Mouse (Mus musculus) hindbrain, embryonic 15.5 days (tissue): ENCODE measurements around the gene Tmem129. TPM values are rescaled to one million over a fixed set of nuclear protein-coding genes. Genes with fewer than 3 reads are reported as not detected.

Experiments
- ATAC-seq: fragments of 200-750 bp; cut with Nextera tagmentation; 2 replicates; pipeline ENCODE4 v1.8.0; 2017; ENCODE audit warnings: low read depth, moderate number of reproducible peaks, moderate TSS enrichment; ENCODE audit not compliant: low FRiP score
- H3K27ac ChIP-seq: fragments of 300-500 bp; sonication (generic); replicated peaks from 2 replicates; pipeline ENCODE4 v1.5.1; 2015; ENCODE audit warnings: mild to moderate bottlenecking, inconsistent platforms
- H3K27me3 ChIP-seq: fragments of 300-500 bp; sonication (generic); 2 replicates; pipeline ENCODE4 v1.6.1; 2015; ENCODE audit warnings: control low read depth, inconsistent platforms
- H3K36me3 ChIP-seq: fragments of 300-500 bp; sonication (generic); 2 replicates; pipeline ENCODE4 v1.6.1; 2015; ENCODE audit warnings: control low read depth, inconsistent platforms
- H3K4me1 ChIP-seq: fragments of 300-500 bp; sonication (generic); replicated peaks from 2 replicates; pipeline ENCODE4 v1.6.1; 2015; ENCODE audit warnings: control low read depth, inconsistent platforms
- H3K4me2 ChIP-seq: fragments of 300-500 bp; sonication (generic); 2 replicates; pipeline ENCODE4 v1.6.1; 2015; ENCODE audit warnings: moderate library complexity, mild to moderate bottlenecking, inconsistent platforms
- H3K4me3 ChIP-seq: fragments of 300-500 bp; sonication (generic); 2 replicates; pipeline ENCODE4 v1.5.1; 2015; ENCODE audit warnings: mild to moderate bottlenecking, inconsistent platforms
- H3K9ac ChIP-seq: fragments of 300-500 bp; sonication (generic); 2 replicates; pipeline ENCODE4 v1.6.1; 2015; ENCODE audit warnings: inconsistent platforms
- H3K9me3 ChIP-seq: fragments of 300-500 bp; sonication (generic); 2 replicates; pipeline ENCODE4 v1.6.1; 2016; ENCODE audit warnings: control low read depth, inconsistent platforms
- WGBS: fragments of 180-500 bp; shearing (Covaris S2); methylation state at CpG from one replicate; pipeline ENCODE4 v1.1.7; 2015; 5-methylcytosine and 5-hydroxymethylcytosine counted together
- polyA plus RNA-seq: library from polyadenylated mRNA; unstranded; fragments of >200 nt; fragmentation: Nextera tagmentation; extraction: Ambion mirVana; gene quantifications from 2 replicates; pipeline ENCODE4 v1.2.1, GENCODE M21; 2015

Tmem129 gene
- polyA plus RNA-seq, 1 experiment from 2014 or later = 31.4 TPM

- Histone ChIP-seq H3K36me3 (no peaks in the 10 kb centered on the region), H3K27me3 (peaks cover 17% of the 10 kb centered on the region), H3K27ac (no peak overlapping the region), H3K9ac (no peak overlapping the region), H3K4me1 (peaks cover 47% of the 10 kb centered on the region), H3K4me3 (no peak overlapping the region), H3K4me2 (no peak overlapping the region), H3K9me3 (no peaks in the 10 kb centered on the region)
- ATAC-seq = no peak
- 59% methylated on average over 5 of the region's 5 CpGs for WGBS
Observed at GRCm38 (mm10) chr5:33696430-33696829, 38.2 kb upstream of the Tmem129 start.

- 4% methylated on average over 24 of the region's 24 CpGs for WGBS
- peaks cover 20% of the 10 kb centered on the region for H3K27me3 ChIP-seq
- peaks cover 47% of the 10 kb centered on the region for H3K4me1 ChIP-seq
Observed at GRCm38 (mm10) chr5:33695718-33696121, 37.5 kb upstream of the Tmem129 start.

GRCm38 (mm10) chr5:33694848-33695717, 36.9 kb upstream of the Tmem129 start:
- H3K4me2 ChIP-seq = peak overlapping the region; percentile 83
- no peaks in the 10 kb centered on the region for H3K36me3 ChIP-seq
- WGBS = 2% methylated on average over 63 of the region's 71 CpGs
- H3K9ac ChIP-seq = peak overlapping the region; percentile 15
- peaks cover 51% of the 10 kb centered on the region for H3K4me1 ChIP-seq
- peak overlapping the region; percentile 54; the same call in 1 of the 2 replicates for H3K27ac ChIP-seq
- no peaks in the 10 kb centered on the region for H3K9me3 ChIP-seq
- H3K27me3 ChIP-seq = peaks cover 21% of the 10 kb centered on the region
- peak; percentile 65 for ATAC-seq
- peak overlapping the region; percentile 40 for H3K4me3 ChIP-seq

More at GRCm38 (mm10) chr5:33695718-33696121, 37.5 kb upstream of the Tmem129 start:
- no peaks in the 10 kb centered on the region for H3K9me3 ChIP-seq
- H3K27ac ChIP-seq = peak overlapping the region; percentile 54; the same call in 1 of the 2 replicates
- ATAC-seq = no peak
- peak overlapping the region; percentile 83 for H3K4me2 ChIP-seq
- peak overlapping the region; percentile 40 for H3K4me3 ChIP-seq
- H3K9ac ChIP-seq = peak overlapping the region; percentile 15
- H3K36me3 ChIP-seq = no peaks in the 10 kb centered on the region

- no peaks in the 10 kb centered on the region for H3K36me3 ChIP-seq
- ATAC-seq = no peak
- H3K4me2 ChIP-seq = peak overlapping the region; percentile 83; the same call in 1 of the 2 replicates
- H3K4me1 ChIP-seq = peaks cover 57% of the 10 kb centered on the region
- no peak overlapping the region for H3K9ac ChIP-seq
- peaks cover 21% of the 10 kb centered on the region for H3K27me3 ChIP-seq
- H3K9me3 ChIP-seq = no peaks in the 10 kb centered on the region
- 38% methylated on average over 9 of the region's 9 CpGs for WGBS
- no peak overlapping the region for H3K4me3 ChIP-seq
- no peak overlapping the region for H3K27ac ChIP-seq
Observed at GRCm38 (mm10) chr5:33694461-33694847, 36.2 kb upstream of the Tmem129 start.

GRCm38 (mm10) chr5:33692393-33692792, 34.2 kb upstream of the Tmem129 start:
- Histone ChIP-seq H3K9ac (no peak overlapping the region), H3K27me3 (peaks cover 21% of the 10 kb centered on the region), H3K4me3 (no peak overlapping the region), H3K4me2 (no peak overlapping the region), H3K9me3 (no peaks in the 10 kb centered on the region), H3K4me1 (peaks cover 56% of the 10 kb centered on the region), H3K27ac (peak overlapping the region; percentile 56), H3K36me3 (no peaks in the 10 kb centered on the region)
- WGBS = 3% methylated on average over 24 of the region's 24 CpGs
- no peak for ATAC-seq

- 44% methylated on average over 11 of the region's 11 CpGs for WGBS
- peaks cover 35% of the 10 kb centered on the region for H3K4me1 ChIP-seq
- H3K4me2 ChIP-seq = peak overlapping the region; percentile 18; the same call in 1 of the 2 replicates
- no peak overlapping the region for H3K9ac ChIP-seq
- peaks cover 14% of the 10 kb centered on the region for H3K27me3 ChIP-seq
- H3K9me3 ChIP-seq = no peaks in the 10 kb centered on the region
- peak overlapping the region; percentile 71 for H3K27ac ChIP-seq
- H3K36me3 ChIP-seq = no peaks in the 10 kb centered on the region
- ATAC-seq = peak; percentile 60
- no peak overlapping the region for H3K4me3 ChIP-seq
Observed at GRCm38 (mm10) chr5:33689852-33690645, 31.8 kb upstream of the Tmem129 start.

- peak; percentile 91 for ATAC-seq
- H3K27me3 ChIP-seq = peaks cover 13% of the 10 kb centered on the region
- H3K27ac ChIP-seq = peak overlapping the region; percentile 77
- H3K9ac ChIP-seq = no peak overlapping the region
- H3K9me3 ChIP-seq = no peaks in the 10 kb centered on the region
- H3K36me3 ChIP-seq = no peaks in the 10 kb centered on the region
- H3K4me2 ChIP-seq = peak overlapping the region; percentile 18; the same call in 1 of the 2 replicates
- 9% methylated on average over 19 of the region's 20 CpGs for WGBS
- no peak overlapping the region for H3K4me3 ChIP-seq
- H3K4me1 ChIP-seq = peaks cover 30% of the 10 kb centered on the region
Observed at GRCm38 (mm10) chr5:33689221-33689844, 31.1 kb upstream of the Tmem129 start.

GRCm38 (mm10) chr5:33688278-33689220, 30.3 kb upstream of the Tmem129 start:
- no peaks in the 10 kb centered on the region for H3K36me3 ChIP-seq
- peaks cover 8% of the 10 kb centered on the region; the same call in 1 of the 2 replicates for H3K27me3 ChIP-seq
- no peak overlapping the region for H3K4me3 ChIP-seq
- H3K27ac ChIP-seq = peak overlapping the region; percentile 77
- ATAC-seq = no peak
- peaks cover 27% of the 10 kb centered on the region for H3K4me1 ChIP-seq
- WGBS = 38% methylated on average over 14 of the region's 14 CpGs
- no peaks in the 10 kb centered on the region for H3K9me3 ChIP-seq
- H3K9ac ChIP-seq = no peak overlapping the region
- H3K4me2 ChIP-seq = 0 out of 2 replicates have a peak overlapping the region, but pooled peaks have one; percentile 18

- no peak overlapping the region for H3K9ac ChIP-seq
- no peak overlapping the region for H3K4me3 ChIP-seq
- no peaks in the 10 kb centered on the region for H3K36me3 ChIP-seq
- H3K27me3 ChIP-seq = peaks cover 8% of the 10 kb centered on the region; the same call in 1 of the 2 replicates
- H3K9me3 ChIP-seq = no peaks in the 10 kb centered on the region
- H3K27ac ChIP-seq = no peak overlapping the region
- H3K4me2 ChIP-seq = no peak overlapping the region
- peaks cover 20% of the 10 kb centered on the region for H3K4me1 ChIP-seq
- 51% methylated on average over 4 of the region's 4 CpGs for WGBS
- no peak for ATAC-seq
Observed at GRCm38 (mm10) chr5:33687142-33687541, 28.9 kb upstream of the Tmem129 start.

- H3K4me2 ChIP-seq = no peak overlapping the region
- 82% methylated on average over 4 of the region's 4 CpGs for WGBS
- no peaks in the 10 kb centered on the region for H3K36me3 ChIP-seq
- H3K4me3 ChIP-seq = no peak overlapping the region
- peaks cover 15% of the 10 kb centered on the region for H3K4me1 ChIP-seq
- H3K27me3 ChIP-seq = peaks cover 4% of the 10 kb centered on the region; the same call in 1 of the 2 replicates
- no peak for ATAC-seq
- no peaks in the 10 kb centered on the region for H3K9me3 ChIP-seq
- no peak overlapping the region for H3K9ac ChIP-seq
- no peak overlapping the region for H3K27ac ChIP-seq
Observed at GRCm38 (mm10) chr5:33684932-33685331, 26.7 kb upstream of the Tmem129 start.
